Mouse (Mus musculus): ENCODE results near the gene Filip1.

The Filip1 gene

GRCm38 (mm10) chr9:79944872-79945271 is 67.8 kb downstream of the Filip1 start:
- no peak for DNase-seq

GRCm38 (mm10) chr9:79943986-79944385 is 68.7 kb downstream of the Filip1 start:
- DNase-seq = no peak

- DNase-seq = peak; percentile 29 to 38
These were observed 74.0 kb downstream of the Filip1 start for GRCm38 (mm10) chr9:79938416-79939206.

GRCm38 (mm10) chr9:79937570-79937969 is 75.1 kb downstream of the Filip1 start:
- no peak for DNase-seq

GRCm38 (mm10) chr9:79932578-79932977 is 80.1 kb downstream of the Filip1 start:
- no peak for DNase-seq

GRCm38 (mm10) chr9:79928092-79928491 is 84.6 kb downstream of the Filip1 start:
- no peak for DNase-seq

GRCm38 (mm10) chr9:79927156-79927870 is 85.3 kb downstream of the Filip1 start:
- DNase-seq = no peak

GRCm38 (mm10) chr9:79926464-79927155 is 86.0 kb downstream of the Filip1 start:
- no peak for DNase-seq

GRCm38 (mm10) chr9:79925950-79926349 is 86.7 kb downstream of the Filip1 start:
- DNase-seq = no peak

GRCm38 (mm10) chr9:79923262-79923661 is 89.4 kb downstream of the Filip1 start:
- no peak for DNase-seq

- DNase-seq = no peak
These were observed 90.2 kb downstream of the Filip1 start for GRCm38 (mm10) chr9:79922493-79922760.

GRCm38 (mm10) chr9:79921701-79922492 is 90.8 kb downstream of the Filip1 start:
- DNase-seq = no peak

- DNase-seq = no peak
These were observed 92.1 kb downstream of the Filip1 start for GRCm38 (mm10) chr9:79920540-79920933.

- DNase-seq = no peak
These were observed 92.7 kb downstream of the Filip1 start for GRCm38 (mm10) chr9:79919750-79920539.

GRCm38 (mm10) chr9:79919303-79919721 is 93.3 kb downstream of the Filip1 start:
- DNase-seq = peak in 1 of 2 experiments; percentile 10

- no peak for DNase-seq
These were observed 94.1 kb downstream of the Filip1 start for GRCm38 (mm10) chr9:79918325-79919117.

- no peak for DNase-seq
These were observed 98.4 kb downstream of the Filip1 start for GRCm38 (mm10) chr9:79914276-79914675.

GRCm38 (mm10) chr9:79912971-79913370 is 99.7 kb downstream of the Filip1 start:
- DNase-seq = no peak

- DNase-seq = no peak
These were observed 102.5 kb downstream of the Filip1 start for GRCm38 (mm10) chr9:79910166-79910565.

- no peak for DNase-seq
These were observed 113.8 kb downstream of the Filip1 start for GRCm38 (mm10) chr9:79898815-79899214.

GRCm38 (mm10) chr9:79894665-79895064 is 118.0 kb downstream of the Filip1 start:
- DNase-seq = no peak
